Mouse (Mus musculus) ovary, adult 18-20 months (tissue): ENCODE data around the gene Myo1d.

Source experiments
- DNase-seq: peaks from one replicate; pipeline ENCODE4 v3.0.0; 2022; ENCODE audit warnings: low spot score, mixed read lengths

Gene Myo1d

GRCm38 (mm10) chr11:80549854-80550253, 230.0 kb downstream of the Myo1d start:
- no peak for DNase-seq

- DNase-seq: no peak
These were observed 233.6 kb downstream of the Myo1d start for GRCm38 (mm10) chr11:80546233-80546632.

GRCm38 (mm10) chr11:80539056-80539455, 240.8 kb downstream of the Myo1d start:
- no peak for DNase-seq

GRCm38 (mm10) chr11:80532966-80533365, 246.9 kb downstream of the Myo1d start:
- DNase-seq: no peak

GRCm38 (mm10) chr11:80529149-80529548, 250.7 kb downstream of the Myo1d start:
- DNase-seq: no peak

GRCm38 (mm10) chr11:80527697-80528096, 252.1 kb downstream of the Myo1d start:
- DNase-seq: no peak

- DNase-seq: no peak
These were observed 255.6 kb downstream of the Myo1d start for GRCm38 (mm10) chr11:80524213-80524612.

- no peak for DNase-seq
These were observed 256.4 kb downstream of the Myo1d start for GRCm38 (mm10) chr11:80523410-80523809.

- no peak for DNase-seq
These were observed 257.0 kb downstream of the Myo1d start for GRCm38 (mm10) chr11:80522852-80523251.

GRCm38 (mm10) chr11:80521148-80521547, 258.7 kb downstream of the Myo1d start:
- no peak for DNase-seq

- DNase-seq: no peak
These were observed 261.1 kb downstream of the Myo1d start for GRCm38 (mm10) chr11:80518421-80519367.

- DNase-seq: no peak
These were observed 263.9 kb downstream of the Myo1d start for GRCm38 (mm10) chr11:80515895-80516294.

- no peak for DNase-seq
These were observed 264.5 kb downstream of the Myo1d start for GRCm38 (mm10) chr11:80515346-80515745.

GRCm38 (mm10) chr11:80513796-80514195, 266.0 kb downstream of the Myo1d start:
- no peak for DNase-seq

GRCm38 (mm10) chr11:80512313-80513056, 267.3 kb downstream of the Myo1d start:
- DNase-seq: no peak

- DNase-seq: no peak
These were observed 269.7 kb downstream of the Myo1d start for GRCm38 (mm10) chr11:80510124-80510523.

- DNase-seq: no peak
These were observed 270.7 kb downstream of the Myo1d start for GRCm38 (mm10) chr11:80509176-80509506.

- no peak for DNase-seq
These were observed 271.3 kb downstream of the Myo1d start for GRCm38 (mm10) chr11:80508361-80509175.

GRCm38 (mm10) chr11:80507791-80508190, 272.0 kb downstream of the Myo1d start:
- DNase-seq: no peak

GRCm38 (mm10) chr11:80506483-80506882, 273.3 kb downstream of the Myo1d start:
- DNase-seq: no peak

GRCm38 (mm10) chr11:80505581-80505980, 274.2 kb downstream of the Myo1d start:
- no peak for DNase-seq
